ENCODE assay signal across 12 mouse cellular contexts in genomic region chr2:125249339-125249738, GRCm38 (mm10). TPM values are rescaled to one million over a fixed set of nuclear protein-coding genes. Genes with fewer than 3 reads are reported as not detected.
DNase-seq lines count a peak whose midpoint lies in the region; ATAC-seq lines count a peak whose summit lies in the region.
"Had no signal": no experiment of that assay in that cellular context is flagged by ENCODE, and none has a peak within 500 bp of the region (broad histone marks: within the 10 kb centered on the region; RNA-seq: fewer than 3 reads in every experiment).

No protein-coding gene starts in this region.

- intact Hi-C loops in heart, postnatal 36 days (cut with DNase I) = loop anchor here (5.0 kb wide), 1 partner anchor 127 kb away; the partner anchor contains the start of gene Myef2

- H3K27ac ChIP-seq in heart, embryonic 16.5 days (ENCODE audit: low read length) = no peak overlapping the region
- no peak overlapping the region for H3K27ac ChIP-seq in neural tube, embryonic 12.5 days
- no peak overlapping the region for H3K27ac ChIP-seq in limb, embryonic 10.5 days

- no peaks in the 10 kb centered on the region for H3K27me3 ChIP-seq in heart, embryonic 16.5 days (ENCODE audit: control insufficient read depth, insufficient read depth, low read length)
- H3K27me3 ChIP-seq in neural tube, embryonic 12.5 days (replicated peaks) = no peaks in the 10 kb centered on the region
- no peaks in the 10 kb centered on the region for H3K27me3 ChIP-seq in limb, embryonic 10.5 days (ENCODE audit: low read depth, poor library complexity, severe bottlenecking)

- no peak overlapping the region for H3K9ac ChIP-seq in heart, embryonic 16.5 days (ENCODE audit: low read length)
- H3K9ac ChIP-seq in neural tube, embryonic 12.5 days = no peak overlapping the region

- no peak for ATAC-seq in heart, embryonic 16.5 days (replicated peaks; ENCODE audit: extremely low read depth, insufficient read depth, low FRiP score)
- ATAC-seq in neural tube, embryonic 12.5 days (ENCODE audit: low FRiP score, low read depth) = no peak

- no peaks in the 10 kb centered on the region for H3K9me3 ChIP-seq in heart, embryonic 16.5 days (replicated peaks; ENCODE audit: control insufficient read depth, low read length)
- no peaks in the 10 kb centered on the region for H3K9me3 ChIP-seq in neural tube, embryonic 12.5 days
- H3K9me3 ChIP-seq in limb, embryonic 10.5 days (replicated peaks) = no peaks in the 10 kb centered on the region

- no peak for DNase-seq in heart, postnatal 36 days
- DNase-seq in neural tube, embryonic 10.5 days (ENCODE audit: extremely low spot score, low spot score) = no peak
- no peak for DNase-seq in limb, embryonic 10.5 days (ENCODE audit: low spot score)
- no peak for DNase-seq in gastrocnemius, adult 18-20 months (ENCODE audit: low spot score)
- no peak for DNase-seq in left cerebral cortex, adult 11 months (ENCODE audit: low spot score)
- no peak for DNase-seq in thymus, adult 18-20 months
- DNase-seq: adrenal gland, postnatal 10 days; cerebellum, adult 8-10 months; lung, postnatal 36 days; thymus, adult 2 months had no signal

- WGBS in heart, embryonic 16.5 days = 69% methylated on average over 4 of the region's 4 CpGs
- 88% methylated on average over 4 of the region's 4 CpGs for WGBS in neural tube, embryonic 12.5 days
- WGBS in limb, embryonic 10.5 days = 87% methylated on average over 4 of the region's 4 CpGs

- peak overlapping the region; percentile 93 for H3K4me2 ChIP-seq in heart, embryonic 16.5 days (ENCODE audit: low read depth, low read length)
- H3K4me2 ChIP-seq in neural tube, embryonic 12.5 days (replicated peaks) = peak overlapping the region; percentile 67

- H3K36me3 ChIP-seq in heart, embryonic 16.5 days (ENCODE audit: control insufficient read depth, insufficient read depth) = peaks cover 33% of the 10 kb centered on the region
- peaks cover 17% of the 10 kb centered on the region for H3K36me3 ChIP-seq in neural tube, embryonic 12.5 days
- peaks cover 55% of the 10 kb centered on the region for H3K36me3 ChIP-seq in limb, embryonic 10.5 days

- H3K4me3 ChIP-seq in heart, embryonic 16.5 days (ENCODE audit: low read length) = peak overlapping the region; percentile 91; the same call in 1 of the 2 replicates
- no peak overlapping the region for H3K4me3 ChIP-seq in neural tube, embryonic 12.5 days
- H3K4me3 ChIP-seq in limb, embryonic 10.5 days = peak overlapping the region; percentile 79

- peaks cover 16% of the 10 kb centered on the region for H3K4me1 ChIP-seq in heart, embryonic 16.5 days (ENCODE audit: control insufficient read depth, insufficient read depth, low read length)
- peaks cover 13% of the 10 kb centered on the region for H3K4me1 ChIP-seq in neural tube, embryonic 12.5 days
- H3K4me1 ChIP-seq in limb, embryonic 10.5 days = peaks cover 27% of the 10 kb centered on the region

RNA-seq across cellular contexts. Expression of gene Dut, which starts 2.3 kb away (rescaled TPM):
- 108 and 150 TPM in 2 replicates for polyA plus RNA-seq in heart, embryonic 16.5 days (2015; fragmentation: Nextera tagmentation; extraction: Ambion mirVana)
- 10 to 100 TPM; 25.7 to 28.3 TPM for total RNA-seq in heart, postnatal 36 days (2021)
- polyA plus RNA-seq in neural tube, embryonic 12.5 days (2016; fragmentation: Nextera tagmentation; extraction: Ambion mirVana) = 105 and 124 TPM in 2 replicates
- polyA plus RNA-seq in limb, embryonic 10.5 days (2016; fragmentation: Nextera tagmentation; extraction: Ambion mirVana) = 257 and 309 TPM in 2 replicates
- total RNA-seq in gastrocnemius, adult 18-20 months (2021) = 1 to 10 TPM; 6.8 TPM
